Mouse (Mus musculus): ENCODE measurements around the gene Gm10799. TPM values are rescaled to one million over a fixed set of nuclear protein-coding genes. Genes with fewer than 3 reads are reported as not detected.
A peak's percentile ranks its signal among the peaks of the same experiment; 100 is the strongest.

Gene Gm10799
- total RNA-seq, 2 experiments from 2014 or later: not detected

DNA sequence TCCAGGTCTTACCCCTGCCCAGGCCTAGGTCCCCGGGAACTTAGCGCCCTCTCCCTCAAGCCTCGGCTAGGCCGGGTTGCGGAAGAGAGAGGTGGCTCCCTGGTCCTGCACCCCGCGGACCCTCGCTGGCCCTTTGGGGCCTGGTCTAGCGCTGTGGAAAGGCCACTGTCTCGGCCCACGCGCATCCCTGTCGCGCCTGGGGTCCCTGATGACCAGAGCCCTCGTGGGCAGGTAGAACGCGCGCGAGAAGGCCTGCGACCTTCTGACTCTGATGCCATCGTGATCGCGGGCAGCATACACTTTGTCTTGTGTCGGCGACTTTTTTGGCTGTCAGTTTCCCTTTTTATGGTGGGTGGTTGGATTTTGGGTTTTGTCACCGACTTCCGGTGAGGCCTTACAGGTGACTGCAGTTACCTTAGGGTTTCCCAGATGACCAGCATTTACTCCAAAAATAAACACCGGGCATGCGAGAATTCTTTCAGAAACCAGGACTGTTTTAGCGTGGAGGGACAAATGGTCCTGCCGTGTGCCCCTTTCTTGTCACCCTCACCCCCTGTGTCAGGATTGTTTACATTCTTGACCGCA, 40.1 kb downstream of the Gm10799 start, which contains the start of gene 4931422A03Rik:
Gene 4931422A03Rik (minus strand): TSS at position 223 of the 585 bp plus-strand sequence.
- ATAC-seq (replicated peaks; ENCODE audit: low FRiP score, poor library complexity, severe bottlenecking): peak; percentile 42

DNA sequence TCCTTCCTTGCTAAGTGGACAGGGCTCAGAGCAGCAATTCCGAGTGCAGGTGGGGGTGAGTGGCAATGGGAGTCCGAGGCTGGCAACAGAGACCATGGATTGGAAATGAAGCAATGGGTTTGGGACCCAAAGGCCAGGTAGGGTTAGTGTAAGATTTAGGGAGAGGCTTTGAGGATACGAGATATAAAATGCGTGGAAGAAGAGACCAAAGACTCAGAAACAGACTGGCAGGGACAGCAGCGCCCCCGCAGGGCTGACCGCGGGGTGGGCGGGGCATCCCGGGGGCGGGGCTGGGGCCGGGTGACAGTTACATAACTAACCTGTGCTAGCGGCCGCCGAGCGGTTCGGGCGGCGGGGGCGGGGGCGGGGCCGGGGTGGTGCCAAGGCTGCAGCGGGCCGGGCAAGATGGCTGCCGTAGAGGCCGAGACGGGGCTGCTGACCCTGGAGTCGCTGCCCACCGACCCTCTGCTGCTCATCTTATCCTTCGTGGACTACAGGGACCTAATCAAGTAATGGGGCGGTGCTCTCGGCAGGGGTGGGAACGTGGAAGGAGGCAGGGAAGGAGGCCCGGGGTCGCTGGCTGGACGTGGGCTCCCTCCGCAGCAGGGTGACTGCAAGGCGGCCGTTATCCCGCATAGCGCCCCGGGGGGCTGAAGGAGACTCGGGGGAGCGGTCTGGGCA, 40.8 kb downstream of the Gm10799 start, which contains the start of gene Fbxo3:
Gene Fbxo3 (plus strand): TSS at position 264 of the 681 bp plus-strand sequence.
- peak; percentile 85 for ATAC-seq (replicated peaks; ENCODE audit: low FRiP score, poor library complexity, severe bottlenecking)

DNA sequence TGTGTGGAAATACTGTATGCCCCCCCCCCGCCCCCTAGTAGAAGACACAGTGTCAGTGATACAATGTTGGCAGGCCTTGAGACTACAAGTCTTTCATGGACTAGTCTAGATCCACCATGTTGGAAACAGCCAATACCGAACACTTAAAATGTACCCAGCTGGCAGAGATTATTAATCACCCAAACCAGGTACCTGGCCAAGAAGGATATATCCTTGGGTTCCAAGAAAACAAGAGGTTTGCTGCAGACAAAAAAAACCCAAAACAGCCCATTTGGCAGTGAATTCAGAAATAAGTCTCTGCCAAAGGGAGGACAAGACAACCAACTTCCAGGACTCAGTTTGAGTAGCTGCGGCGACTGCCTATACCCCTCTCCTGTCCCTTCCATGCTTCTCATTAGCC, 43.7 kb downstream of the Gm10799 start:
- ATAC-seq (replicated peaks; ENCODE audit: low FRiP score, poor library complexity, severe bottlenecking): no peak

DNA sequence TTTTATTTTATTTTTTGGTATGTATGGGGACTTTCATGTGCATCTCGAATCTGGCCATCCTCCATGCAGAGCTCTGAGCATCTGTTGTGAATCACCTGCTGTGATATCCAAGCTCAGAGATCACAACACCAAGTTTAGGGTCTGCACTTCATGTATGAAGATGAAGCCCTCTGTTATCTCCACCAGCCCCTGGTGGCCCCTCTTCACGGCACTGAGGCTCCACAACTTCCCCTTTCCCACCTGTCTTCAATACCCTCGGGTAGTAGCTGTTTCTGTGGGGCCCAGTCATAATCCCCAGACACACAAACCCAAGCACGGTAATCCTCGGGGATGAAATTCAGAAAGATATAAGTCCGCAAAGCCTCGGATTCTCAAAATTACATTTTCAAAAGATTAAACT, 45.3 kb downstream of the Gm10799 start:
- ATAC-seq (replicated peaks; ENCODE audit: low FRiP score, poor library complexity, severe bottlenecking): no peak

Other genes starting within 250 kb of the Gm10799 start
- 633 and 653 TPM in 2 replicates for gene Lmo2, start 110.6 kb downstream of the Gm10799 start, total RNA-seq (2015; ENCODE audit: low replicate concordance)
- gene Lmo2, start 110.6 kb downstream of the Gm10799 start, total RNA-seq (2017; ENCODE audit: low replicate concordance): 362 and 409 TPM in 2 replicates
- gene Fbxo3, start 40.8 kb downstream of the Gm10799 start, total RNA-seq (2015; ENCODE audit: low replicate concordance): 84.3 and 95.2 TPM in 2 replicates
- 96.8 and 101 TPM in 2 replicates for gene Fbxo3, start 40.8 kb downstream of the Gm10799 start, total RNA-seq (2017; ENCODE audit: low replicate concordance)
- 5.8 TPM in 1 of 2 replicates, not detected in the other for gene 4931422A03Rik, start 40.2 kb downstream of the Gm10799 start, total RNA-seq (2015; ENCODE audit: low replicate concordance)
- gene 4931422A03Rik, start 40.2 kb downstream of the Gm10799 start, total RNA-seq (2017; ENCODE audit: low replicate concordance): not detected in 2 replicates
- 0.84 and 4.7 TPM in 2 replicates for gene Gm10912, start 2.7 kb downstream of the Gm10799 start, total RNA-seq (2015; ENCODE audit: low replicate concordance)
- gene Gm10912, start 2.7 kb downstream of the Gm10799 start, total RNA-seq (2017; ENCODE audit: low replicate concordance): 2.1 TPM in 1 of 2 replicates, not detected in the other
- gene Cd59b, start 1.3 kb upstream of the Gm10799 start, total RNA-seq (2015; ENCODE audit: low replicate concordance): 18.4 and 42.8 TPM in 2 replicates
- 15.4 and 29.4 TPM in 2 replicates for gene Cd59b, start 1.3 kb upstream of the Gm10799 start, total RNA-seq (2017; ENCODE audit: low replicate concordance)
- 47.9 and 52.0 TPM in 2 replicates for gene Cd59a, start 27.3 kb upstream of the Gm10799 start, total RNA-seq (2015; ENCODE audit: low replicate concordance)
- 38.4 and 43.1 TPM in 2 replicates for gene Cd59a, start 27.3 kb upstream of the Gm10799 start, total RNA-seq (2017; ENCODE audit: low replicate concordance)
- gene A930018P22Rik, start 54.2 kb upstream of the Gm10799 start, total RNA-seq (2015; ENCODE audit: low replicate concordance): 1.7 TPM in 1 of 2 replicates, not detected in the other
- gene A930018P22Rik, start 54.2 kb upstream of the Gm10799 start, total RNA-seq (2017; ENCODE audit: low replicate concordance): not detected in 2 replicates

Data from erythroid progenitor cell, adult 5-6 weeks (primary cell).